Mouse (Mus musculus) cerebellum, adult 18-20 months (tissue): ENCODE data around the gene Ddx59.

Experiments used
- DNase-seq, 2 experiments: peaks; one replicate each; pipeline ENCODE4 v3.0.0; 2021

Ddx59 gene

GRCm38 (mm10) chr1:136449541-136449940 lies 34.5 kb downstream of the Ddx59 start:
- no peak for DNase-seq

GRCm38 (mm10) chr1:136450206-136450605 lies 35.1 kb downstream of the Ddx59 start:
- DNase-seq: no peak

GRCm38 (mm10) chr1:136452421-136452820 lies 37.4 kb downstream of the Ddx59 start:
- DNase-seq: no peak

GRCm38 (mm10) chr1:136455756-136456585 lies 40.9 kb downstream of the Ddx59 start:
- DNase-seq: peak; percentile 28 to 36

GRCm38 (mm10) chr1:136456741-136457140 lies 41.7 kb downstream of the Ddx59 start:
- peak in 1 of 2 experiments; percentile 12 for DNase-seq

GRCm38 (mm10) chr1:136457403-136457802 lies 42.3 kb downstream of the Ddx59 start:
- DNase-seq: no peak

- DNase-seq: peak in 1 of 2 experiments; percentile 43
These were observed 43.7 kb downstream of the Ddx59 start for GRCm38 (mm10) chr1:136458691-136459245.

GRCm38 (mm10) chr1:136462443-136462842 lies 47.4 kb downstream of the Ddx59 start:
- no peak for DNase-seq

GRCm38 (mm10) chr1:136465168-136465567 lies 50.1 kb downstream of the Ddx59 start:
- no peak for DNase-seq

GRCm38 (mm10) chr1:136466143-136466811 lies 51.2 kb downstream of the Ddx59 start, which contains the start of gene Kif14:
Gene Kif14 (plus strand): TSS chr1:136466343.
- DNase-seq: peak; percentile 82 to 90

- DNase-seq: no peak
These were observed 54.3 kb downstream of the Ddx59 start for GRCm38 (mm10) chr1:136469408-136469807.

GRCm38 (mm10) chr1:136470471-136470870 lies 55.4 kb downstream of the Ddx59 start:
- DNase-seq: no peak
